Mouse (Mus musculus): ENCODE measurements around the gene Hpcal4. TPM values are rescaled to one million over a fixed set of nuclear protein-coding genes. Genes with fewer than 3 reads are reported as not detected.

The Hpcal4 gene
- total RNA-seq, 2 experiments from 2014 or later = 530 to 532 TPM

DNA sequence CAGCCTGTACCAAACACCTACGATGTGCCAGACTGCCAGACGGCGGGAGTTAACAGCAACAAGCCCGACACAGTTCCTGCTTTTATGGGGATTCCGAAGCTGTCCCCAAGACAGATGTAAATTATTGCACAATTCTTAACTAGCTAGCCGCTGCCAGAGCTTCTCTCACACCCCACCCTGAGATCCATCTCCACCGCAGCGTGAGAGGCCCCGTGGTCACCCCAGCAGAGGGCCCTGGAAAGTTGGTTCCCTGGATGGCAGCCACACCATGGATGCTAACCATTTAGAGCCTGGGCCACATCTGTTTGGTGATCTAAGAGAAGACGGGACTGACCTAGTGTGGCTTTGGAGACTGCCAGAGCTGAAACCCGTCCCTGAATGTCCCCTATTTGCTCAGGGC, 46.1 kb downstream of the Hpcal4 start:
- no peak overlapping the region for H3K4me3 ChIP-seq
- no peak overlapping the region for H3K27ac ChIP-seq
- intact Hi-C loops (cut with DNase I) = no loop called here
- no peak for TF ChIP-seq CTCF (IDR thresholded peaks at IDR 0.05)
- no peak for DNase-seq (ENCODE audit: extremely low spot score in 1 of 2, low spot score in 2 of 2)

DNA sequence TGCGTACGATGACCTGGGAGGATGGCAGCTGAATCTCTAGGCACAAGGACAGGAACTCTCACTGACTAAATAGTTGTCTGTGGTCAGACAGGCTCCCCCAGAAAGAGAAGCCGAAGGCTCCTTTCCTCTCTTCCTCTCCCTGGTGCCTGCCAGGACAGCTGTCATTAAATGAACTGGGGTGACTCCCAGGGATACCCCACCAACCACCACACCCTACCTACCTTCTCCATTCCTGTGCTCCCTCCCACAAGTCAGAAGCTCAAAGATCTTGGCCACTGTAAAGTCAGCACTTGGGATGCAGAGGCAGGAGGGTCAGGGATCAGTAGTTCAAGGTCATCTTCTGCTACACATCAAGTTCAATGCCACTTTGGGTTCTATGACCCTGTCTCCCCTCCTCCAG, 49.8 kb downstream of the Hpcal4 start:
- Histone ChIP-seq H3K27ac (no peak overlapping the region), H3K4me3 (no peak overlapping the region)
- no peak for TF ChIP-seq CTCF (IDR thresholded peaks at IDR 0.05)
- DNase-seq (ENCODE audit: extremely low spot score in 1 of 2, low spot score in 2 of 2) = no peak
- intact Hi-C loops (cut with DNase I) = no loop called here

DNA sequence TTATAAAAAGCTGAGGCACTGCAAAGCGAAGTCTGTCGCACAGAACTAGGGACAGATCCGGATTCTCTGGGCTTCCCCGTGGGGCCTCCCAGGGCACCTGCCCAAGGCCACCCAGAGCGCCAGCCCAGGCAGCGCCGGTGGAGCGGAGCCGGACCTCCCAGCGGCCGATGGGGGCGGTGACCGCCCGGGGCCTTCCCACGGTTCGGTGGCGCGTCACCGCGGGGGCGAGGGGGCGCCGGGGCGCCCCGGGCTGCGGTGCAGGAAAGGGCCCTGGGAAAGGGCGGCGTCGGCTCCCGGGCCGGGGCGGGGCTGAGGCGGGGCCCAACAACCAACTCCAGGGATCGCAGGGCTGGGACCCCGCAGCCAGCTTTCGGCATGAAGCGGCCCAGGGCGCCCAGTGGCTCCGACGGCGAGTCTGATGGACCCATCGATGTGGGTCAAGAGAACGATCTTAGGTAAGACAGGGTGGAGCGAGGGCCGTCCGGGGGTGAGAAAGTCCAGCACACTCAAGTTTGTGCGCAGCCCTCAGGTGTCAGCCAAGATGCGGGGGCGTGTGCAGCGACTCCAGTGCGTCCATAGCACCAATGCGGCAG, 50.6 kb downstream of the Hpcal4 start, which contains the start of gene Heyl:
Heyl (plus strand) TSS at position 65 of the 593 bp plus-strand sequence.
- Histone ChIP-seq H3K4me3 (peak within 1 kb of the TSS; percentile 34), H3K27ac (no peak within 1 kb of the TSS)
- intact Hi-C loops (cut with DNase I) = no loop called here
- TF ChIP-seq CTCF (IDR thresholded peaks at IDR 0.05) = no peak
- DNase-seq (ENCODE audit: extremely low spot score in 1 of 2, low spot score in 2 of 2) = no peak

DNA sequence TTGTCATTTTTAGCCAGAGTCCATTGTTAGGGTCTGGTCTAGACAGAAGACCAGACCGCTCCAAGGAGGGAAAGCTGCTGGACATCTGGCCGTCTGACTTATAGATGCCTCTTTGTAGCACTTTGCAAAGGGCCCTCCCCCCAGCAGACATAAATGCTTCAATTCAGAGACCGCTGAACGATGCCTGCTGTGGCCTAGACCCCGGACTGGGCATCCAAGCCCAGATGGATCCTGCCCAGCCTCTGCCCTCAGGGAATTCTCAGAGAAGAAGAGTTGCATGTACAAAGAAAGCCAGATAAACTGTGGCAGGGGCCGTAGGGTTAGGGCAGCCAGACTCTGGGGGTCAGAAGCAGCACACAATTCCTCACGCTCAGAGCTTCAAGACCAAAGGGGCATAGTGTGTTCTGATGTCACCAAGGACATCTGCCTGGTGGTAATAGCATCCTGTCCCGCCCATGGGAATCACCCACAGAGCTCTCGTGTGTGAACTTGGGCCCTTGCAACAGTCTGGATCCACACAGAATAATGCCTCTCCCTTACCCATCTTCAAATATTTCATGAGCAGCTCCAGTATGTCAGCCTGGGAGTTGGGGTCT, 52.9 kb downstream of the Hpcal4 start:
- H3K27ac ChIP-seq = no peak overlapping the region
- H3K4me3 ChIP-seq = no peak overlapping the region
- no peak for TF ChIP-seq CTCF (IDR thresholded peaks at IDR 0.05)
- DNase-seq (ENCODE audit: extremely low spot score in 1 of 2, low spot score in 2 of 2) = no peak
- intact Hi-C loops (cut with DNase I) = no loop called here

DNA sequence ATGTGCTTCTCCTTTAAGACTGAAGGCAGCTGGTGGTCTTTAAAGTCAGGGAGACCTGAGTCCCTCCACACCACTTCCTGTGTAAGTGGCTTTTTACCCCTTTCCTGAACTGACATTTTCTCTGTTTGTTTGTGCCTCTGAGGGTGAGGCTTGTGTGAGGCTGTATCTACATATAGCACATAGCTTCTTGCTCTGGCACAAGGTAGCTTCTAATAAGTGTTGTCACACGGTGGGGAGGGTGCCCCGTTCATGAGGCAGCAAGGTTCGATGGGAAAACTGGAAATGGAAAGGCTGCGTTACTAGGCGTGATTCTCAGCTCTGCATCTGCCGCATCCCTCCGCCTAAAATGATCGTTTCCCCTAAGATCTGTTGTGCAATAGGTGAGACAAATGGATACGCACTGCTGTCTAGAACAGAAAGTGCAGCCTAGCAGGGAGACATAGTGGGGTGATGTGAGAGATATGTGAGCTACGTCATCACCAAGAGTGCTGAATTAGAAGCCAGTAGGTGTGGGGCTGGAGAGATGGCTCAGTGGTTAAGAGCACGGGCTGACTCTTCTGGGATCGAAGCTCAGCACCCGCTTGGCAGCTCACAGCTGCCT, 53.5 kb downstream of the Hpcal4 start:
- intact Hi-C loops (cut with DNase I) = no loop called here
- H3K4me3 ChIP-seq = no peak overlapping the region
- no peak for DNase-seq (ENCODE audit: extremely low spot score in 1 of 2, low spot score in 2 of 2)
- no peak for TF ChIP-seq CTCF (IDR thresholded peaks at IDR 0.05)
- H3K27ac ChIP-seq = no peak overlapping the region

DNA sequence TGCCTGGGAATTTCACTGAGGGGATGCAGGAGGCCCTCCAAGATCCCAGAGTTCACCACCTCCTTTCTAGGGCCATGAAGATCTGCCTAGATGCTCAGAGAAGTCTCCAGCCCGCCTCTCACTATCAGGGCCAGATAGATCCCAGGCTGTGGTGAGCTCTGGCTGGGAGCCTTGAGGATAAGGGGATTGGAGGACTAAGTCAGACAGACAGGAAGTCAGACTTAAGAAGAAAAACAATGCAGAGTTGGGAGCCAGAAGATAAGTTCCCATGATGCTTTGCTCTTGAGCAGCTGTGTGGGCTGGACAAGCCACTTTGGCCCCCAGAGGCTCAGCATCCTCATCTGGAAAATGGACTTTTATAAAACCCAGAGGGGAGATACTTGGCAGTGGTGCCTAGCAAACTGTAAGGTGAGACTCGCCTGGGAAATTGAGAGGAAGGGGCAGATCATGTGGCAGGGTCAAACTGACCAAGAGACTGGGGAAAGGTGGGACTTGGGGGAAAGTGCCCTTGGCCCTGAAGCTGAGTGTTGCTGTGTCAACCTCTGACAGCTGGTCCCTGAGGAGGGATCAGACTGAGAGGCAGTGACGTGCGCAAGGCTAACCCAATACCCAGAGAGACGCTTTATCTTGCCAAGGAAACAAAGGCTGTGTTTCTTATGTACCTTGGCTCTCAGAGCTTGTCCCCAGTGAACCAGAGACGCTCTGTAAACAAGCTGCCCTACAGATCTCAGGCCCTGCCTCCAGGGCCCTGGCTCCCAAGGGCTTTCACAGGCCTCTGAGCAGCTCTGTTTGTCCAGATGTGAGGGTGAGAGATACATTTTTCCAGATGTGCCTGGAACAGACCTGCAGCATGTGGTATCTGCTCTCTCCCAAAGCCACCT, 54.6 kb downstream of the Hpcal4 start:
- intact Hi-C loops (cut with DNase I) = no loop called here
- H3K27ac ChIP-seq = no peak overlapping the region; the same call in 1 of the 2 replicates
- TF ChIP-seq CTCF (IDR thresholded peaks at IDR 0.05) = no peak

DNA sequence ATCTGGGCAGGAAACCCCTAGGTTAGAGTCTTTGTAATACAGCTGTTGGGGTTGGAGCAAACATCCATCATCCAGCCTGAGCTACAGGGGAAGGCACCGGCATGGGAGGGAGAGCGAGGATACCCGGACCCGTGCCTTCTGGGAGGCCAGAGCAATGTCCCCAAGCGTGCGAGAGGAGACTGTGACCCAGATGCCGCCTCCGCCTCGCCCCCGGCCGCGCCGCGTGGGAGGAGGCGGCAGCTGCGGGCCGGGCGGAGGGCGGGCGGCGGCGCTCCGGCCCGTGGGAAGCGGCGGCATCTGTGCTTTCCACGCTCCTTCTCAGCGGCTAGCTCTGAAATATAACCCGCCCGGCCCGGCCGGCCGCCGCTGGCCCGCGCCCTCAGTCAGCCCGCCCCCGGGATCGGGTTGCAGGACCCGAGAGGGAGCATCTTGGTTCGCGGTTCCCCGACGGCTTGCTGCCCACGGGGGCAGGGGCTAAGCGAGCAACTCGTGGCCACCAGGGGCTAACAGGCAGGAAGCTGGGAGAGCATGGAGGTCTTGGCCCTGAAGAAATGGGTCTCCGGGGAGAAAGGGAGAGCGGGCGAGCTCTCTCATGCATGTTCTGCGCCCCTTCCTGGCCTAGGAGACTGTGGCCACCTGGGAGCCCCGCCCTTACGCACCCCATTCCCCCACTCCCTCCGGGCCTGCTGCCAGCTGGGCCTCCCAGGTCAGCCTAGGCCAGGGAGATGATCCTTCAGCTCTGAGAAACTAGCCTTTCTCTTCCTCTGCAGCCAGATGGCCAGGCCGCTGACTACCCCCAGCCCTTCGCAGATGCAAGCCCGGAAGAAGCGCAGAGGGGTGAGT, 56.6 kb downstream of the Hpcal4 start:
- Histone ChIP-seq H3K4me3 (no peak overlapping the region), H3K27ac (peak overlapping the region; percentile 32; the same call in 1 of the 2 replicates)
- TF ChIP-seq CTCF (IDR thresholded peaks at IDR 0.05) = no peak; the same call in 1 of the 2 replicates
- no peak for DNase-seq (ENCODE audit: extremely low spot score in 1 of 2, low spot score in 2 of 2)
- intact Hi-C loops (cut with DNase I) = no loop called here

More for the DNA sequence above, 54.6 kb downstream of the Hpcal4 start:
- no peak overlapping the region for H3K4me3 ChIP-seq
- DNase-seq (ENCODE audit: extremely low spot score in 1 of 2, low spot score in 2 of 2) = no peak

Other genes starting within 250 kb of the Hpcal4 start
- 10 to 100 TPM; 35.0 to 39.8 TPM for gene Mfsd2a, start 222.0 kb upstream of the Hpcal4 start, total RNA-seq (2021)
- 10 to 100 TPM; 11.3 to 12.0 TPM for gene Mycl, start 187.6 kb upstream of the Hpcal4 start, total RNA-seq (2021)
- gene Trit1, start 166.6 kb upstream of the Hpcal4 start, total RNA-seq (2021) = 10 to 100 TPM; 17.9 to 21.8 TPM
- under 1 TPM in 1 of 2 experiments, not detected in 1; 0.26 TPM for gene Bmp8b, start 78.1 kb upstream of the Hpcal4 start, total RNA-seq (2021)
- gene Oxct2b, start 67.0 kb upstream of the Hpcal4 start, total RNA-seq (2021) = under 1 TPM; 0.25 to 0.30 TPM
- 10 to 100 TPM; 19.3 to 24.4 TPM for gene Ppie, start 43.3 kb upstream of the Hpcal4 start, total RNA-seq (2021)
- gene Nt5c1a, start 18.3 kb downstream of the Hpcal4 start, total RNA-seq (2021) = 10 to 100 TPM in 1 of 2 experiments, 1 to 10 TPM in 1; 9.3 to 11.4 TPM
- gene Heyl, start 50.3 kb downstream of the Hpcal4 start, total RNA-seq (2021) = 1 to 10 TPM; 2.7 to 3.9 TPM
- gene Pabpc4, start 79.1 kb downstream of the Hpcal4 start, total RNA-seq (2021) = 10 to 100 TPM; 44.9 to 45.4 TPM
- not detected for gene Oxct2a, start 140.4 kb downstream of the Hpcal4 start, total RNA-seq (2021)
- gene Bmp8a, start 160.0 kb downstream of the Hpcal4 start, total RNA-seq (2021) = under 1 TPM; 0.30 to 0.48 TPM